Mouse (Mus musculus): ENCODE results near the gene Srp68. TPM values are rescaled to one million over a fixed set of nuclear protein-coding genes. Genes with fewer than 3 reads are reported as not detected.

The Srp68 gene
- polyA plus RNA-seq, 2 experiments, result 28.8 to 37.6 TPM

DNA sequence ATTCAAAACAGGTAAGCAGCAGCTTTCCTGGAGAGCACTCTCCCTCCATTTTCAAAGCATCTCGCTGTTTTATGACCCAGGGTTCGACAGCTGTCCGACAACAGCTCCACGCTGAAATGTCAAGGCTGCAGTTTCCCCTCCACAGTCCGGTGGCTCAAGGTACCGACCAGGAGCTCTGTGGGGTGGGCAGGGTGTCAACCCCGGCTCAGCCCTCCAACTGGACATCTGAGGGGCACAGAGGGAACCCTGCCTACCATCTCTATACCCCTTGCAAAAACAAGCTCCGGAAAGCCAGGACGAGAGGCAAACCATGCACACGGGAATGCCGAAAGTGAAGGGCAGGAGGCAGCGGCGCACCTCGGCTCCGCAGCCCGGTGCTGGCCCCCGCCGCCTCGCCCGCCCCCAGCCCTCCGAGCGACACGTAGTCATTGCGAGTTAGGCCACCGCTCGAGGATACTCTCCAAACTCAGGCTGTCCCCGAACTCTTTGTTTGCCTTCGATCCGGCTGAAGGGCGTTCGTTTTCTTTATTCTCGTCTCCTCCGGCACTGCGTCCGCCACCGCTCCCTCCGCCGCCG lies 460 bp downstream of the Srp68 start:
- Histone ChIP-seq H3K36me3 (replicated peaks; ENCODE audit: control insufficient read depth, insufficient read depth, low read depth) (peaks cover 19% of the 10 kb centered on the region), H3K4me3 (ENCODE audit: insufficient read depth in 1 of 2, low read depth in 2 of 2, low read length in 2 of 2) (peak overlapping the region; percentile 83 to 100), H3K27me3 (ENCODE audit: control insufficient read depth, insufficient read depth, low read length) (no peaks in the 10 kb centered on the region), H3K27ac (peak overlapping the region; percentile 16), H3K4me1 (replicated peaks; ENCODE audit: control insufficient read depth in 2 of 2, insufficient read depth in 2 of 2, low read length in 1 of 2) (peaks cover 2 to 11% of the 10 kb centered on the region in 2 experiments), H3K4me2 (ENCODE audit: low read depth) (peak overlapping the region; percentile 77), H3K9me3 (ENCODE audit: control insufficient read depth, low read length) (no peaks in the 10 kb centered on the region), H3K9ac (replicated peaks) (peak overlapping the region; percentile 96)
- peak; percentile 58 for ATAC-seq (ENCODE audit: insufficient read depth)
- no peak for DNase-seq (ENCODE audit: low read depth in 3 of 3, low spot score in 3 of 3)
- TF ChIP-seq EP300 (IDR thresholded peaks at IDR 0.05; ENCODE audit: low read depth) (no peak), CTCF (IDR thresholded peaks at IDR 0.05; ENCODE audit: low read depth) (no peak)
- under 1% methylated on average over 39 of the region's 39 CpGs for WGBS (ENCODE audit: insufficient replicate concordance)

DNA sequence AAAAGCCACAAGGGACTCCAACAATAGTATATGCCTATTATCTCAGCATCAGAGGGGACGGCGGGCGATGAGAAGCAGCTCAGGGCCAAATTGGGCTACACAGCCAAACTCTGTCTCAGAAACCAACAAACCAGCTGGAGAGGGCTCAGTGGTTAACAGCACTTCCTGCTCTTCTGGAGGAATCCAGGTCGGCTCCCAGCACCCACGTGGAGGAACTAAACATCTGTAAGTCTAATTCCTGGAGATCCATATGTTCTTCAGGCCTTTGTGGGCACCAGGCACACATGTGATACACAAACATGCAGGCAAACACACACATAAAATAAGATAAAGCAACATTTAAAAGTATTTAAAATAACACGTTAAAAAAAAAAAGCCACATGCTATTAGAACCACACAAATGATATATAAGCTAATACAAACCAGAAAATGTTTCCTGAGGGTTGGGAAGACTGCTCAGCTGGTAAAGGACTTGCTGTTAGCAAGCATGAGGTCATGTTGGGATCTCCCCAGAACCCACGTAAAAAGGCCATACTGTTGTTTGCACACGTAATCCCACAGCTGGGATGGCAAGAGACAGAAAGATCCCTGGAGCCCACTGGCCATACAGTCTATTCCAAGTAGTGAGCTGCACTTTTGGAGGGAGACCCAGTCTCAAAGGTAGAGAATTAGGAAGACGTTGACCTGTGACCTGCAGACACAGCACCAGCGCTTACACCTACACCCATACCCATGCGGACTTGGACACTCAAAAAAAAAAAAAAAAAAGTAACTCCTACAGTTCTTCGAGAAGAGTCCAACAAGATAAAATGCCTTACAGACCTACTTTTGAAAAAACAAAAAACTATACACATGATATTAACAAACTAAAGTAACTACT lies 1.2 kb downstream of the Srp68 start:
- H3K36me3 ChIP-seq (replicated peaks; ENCODE audit: control insufficient read depth, insufficient read depth, low read depth), result peaks cover 25% of the 10 kb centered on the region
- H3K9ac ChIP-seq (replicated peaks), result peak overlapping the region; percentile 96
- H3K9me3 ChIP-seq (ENCODE audit: control insufficient read depth, low read length), result no peaks in the 10 kb centered on the region
- TF ChIP-seq CTCF (IDR thresholded peaks at IDR 0.05; ENCODE audit: low read depth) (no peak), EP300 (IDR thresholded peaks at IDR 0.05; ENCODE audit: low read depth) (no peak)
- no peaks in the 10 kb centered on the region for H3K27me3 ChIP-seq (ENCODE audit: control insufficient read depth, insufficient read depth, low read length)
- peak overlapping the region; percentile 77 for H3K4me2 ChIP-seq (ENCODE audit: low read depth)
- WGBS (ENCODE audit: insufficient replicate concordance), result 19% methylated on average over 12 of the region's 12 CpGs
- no peak for ATAC-seq (ENCODE audit: insufficient read depth)
- no peak overlapping the region for H3K27ac ChIP-seq
- peaks cover 2 to 11% of the 10 kb centered on the region in 2 experiments for H3K4me1 ChIP-seq (replicated peaks; ENCODE audit: control insufficient read depth in 2 of 2, insufficient read depth in 2 of 2, low read length in 1 of 2)
- peak overlapping the region; percentile 83 to 100 for H3K4me3 ChIP-seq (ENCODE audit: insufficient read depth in 1 of 2, low read depth in 2 of 2, low read length in 2 of 2)
- DNase-seq (ENCODE audit: low read depth in 3 of 3, low spot score in 3 of 3), result no peak

DNA sequence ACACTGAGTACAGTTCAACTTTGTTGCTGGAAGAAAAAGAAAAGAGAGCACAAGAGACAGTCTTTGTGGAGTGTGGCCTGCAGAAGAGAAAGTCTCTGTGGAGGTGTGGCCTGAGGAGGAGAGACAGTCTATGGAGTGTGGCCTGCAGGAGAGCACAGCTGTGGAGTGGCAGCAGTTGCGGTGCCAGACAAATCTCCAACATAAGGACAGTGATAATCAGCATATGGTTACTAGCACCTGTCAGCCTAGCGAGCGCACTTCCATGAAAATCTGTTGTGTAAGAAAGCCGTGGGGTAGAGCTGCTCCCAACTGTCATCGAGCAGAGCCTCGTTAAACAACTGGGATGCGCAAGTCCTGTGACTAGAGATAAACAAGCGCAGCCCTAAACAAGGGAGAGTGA lies 4.5 kb downstream of the Srp68 start:
- Histone ChIP-seq H3K9ac (replicated peaks) (no peak overlapping the region), H3K4me2 (ENCODE audit: low read depth) (no peak overlapping the region), H3K9me3 (ENCODE audit: control insufficient read depth, low read length) (no peaks in the 10 kb centered on the region), H3K27me3 (ENCODE audit: control insufficient read depth, insufficient read depth, low read length) (no peaks in the 10 kb centered on the region), H3K4me1 (replicated peaks; ENCODE audit: control insufficient read depth in 2 of 2, insufficient read depth in 2 of 2, low read length in 1 of 2) (peaks cover under 1 to 15% of the 10 kb centered on the region in 2 experiments), H3K4me3 (ENCODE audit: insufficient read depth in 1 of 2, low read depth in 2 of 2, low read length in 2 of 2) (no peak overlapping the region), H3K27ac (no peak overlapping the region), H3K36me3 (replicated peaks; ENCODE audit: control insufficient read depth, insufficient read depth, low read depth) (peaks cover 47% of the 10 kb centered on the region)
- 83% methylated on average over 8 of the region's 8 CpGs for WGBS (ENCODE audit: insufficient replicate concordance)
- TF ChIP-seq CTCF (IDR thresholded peaks at IDR 0.05; ENCODE audit: low read depth), result no peak
- TF ChIP-seq EP300 (IDR thresholded peaks at IDR 0.05; ENCODE audit: low read depth), result no peak
- ATAC-seq (ENCODE audit: insufficient read depth) (no peak), DNase-seq (ENCODE audit: low read depth in 3 of 3, low spot score in 3 of 3) (no peak)

DNA sequence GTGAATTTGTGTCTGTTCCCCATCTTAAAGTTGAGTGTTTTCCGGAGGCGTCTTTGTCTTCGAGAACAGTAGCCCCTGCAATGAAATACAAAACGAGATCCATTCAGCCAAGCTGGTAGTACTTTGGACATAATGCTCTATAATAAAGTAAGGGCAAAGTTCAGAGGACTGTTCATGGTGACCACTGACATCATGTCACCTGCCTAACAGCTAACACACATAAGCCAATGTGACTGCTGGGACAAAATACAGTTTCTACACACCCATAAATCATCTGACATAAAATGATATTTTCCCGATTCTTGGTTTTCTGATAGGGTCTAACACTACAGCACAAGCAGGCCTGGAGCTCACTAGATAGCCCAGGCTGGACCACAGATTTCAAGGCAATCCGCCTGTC lies 5.7 kb downstream of the Srp68 start:
- no peak overlapping the region for H3K27ac ChIP-seq
- DNase-seq (ENCODE audit: low read depth in 3 of 3, low spot score in 3 of 3) (no peak), ATAC-seq (ENCODE audit: insufficient read depth) (no peak)
- H3K4me1 ChIP-seq (replicated peaks; ENCODE audit: control insufficient read depth in 2 of 2, insufficient read depth in 2 of 2, low read length in 1 of 2), result peaks cover 0 to 14% of the 10 kb centered on the region in 2 experiments; a peak in 3 of 4 replicates
- H3K27me3 ChIP-seq (ENCODE audit: control insufficient read depth, insufficient read depth, low read length), result no peaks in the 10 kb centered on the region
- no peaks in the 10 kb centered on the region for H3K9me3 ChIP-seq (ENCODE audit: control insufficient read depth, low read length)
- H3K4me3 ChIP-seq (ENCODE audit: insufficient read depth in 1 of 2, low read depth in 2 of 2, low read length in 2 of 2), result no peak overlapping the region
- no peak overlapping the region for H3K9ac ChIP-seq (replicated peaks)
- TF ChIP-seq CTCF (IDR thresholded peaks at IDR 0.05; ENCODE audit: low read depth), result no peak
- TF ChIP-seq EP300 (IDR thresholded peaks at IDR 0.05; ENCODE audit: low read depth), result no peak
- peaks cover 59% of the 10 kb centered on the region for H3K36me3 ChIP-seq (replicated peaks; ENCODE audit: control insufficient read depth, insufficient read depth, low read depth)
- WGBS (ENCODE audit: insufficient replicate concordance), result 79% methylated on average over 6 of the region's 6 CpGs
- H3K4me2 ChIP-seq (ENCODE audit: low read depth), result no peak overlapping the region

DNA sequence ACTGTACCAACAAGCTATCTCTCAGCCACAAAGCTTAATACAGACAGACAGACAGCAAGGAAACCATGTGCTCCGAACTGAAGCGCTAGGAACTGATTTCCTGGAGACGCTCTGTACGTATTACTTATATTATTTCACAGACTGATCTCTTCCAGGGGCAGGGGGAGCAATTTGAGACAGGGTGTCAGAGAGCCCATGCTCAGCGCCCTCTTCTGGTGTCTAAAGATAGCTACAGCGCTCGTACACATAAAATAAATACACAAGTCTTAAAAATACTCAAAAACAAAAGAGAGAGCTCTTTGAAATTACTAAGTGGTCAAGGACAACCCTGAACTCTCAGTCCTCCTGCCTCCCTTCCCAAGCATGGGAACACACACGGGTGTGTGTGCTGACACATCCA lies 6.4 kb downstream of the Srp68 start:
- Histone ChIP-seq H3K27me3 (ENCODE audit: control insufficient read depth, insufficient read depth, low read length) (no peaks in the 10 kb centered on the region), H3K9me3 (ENCODE audit: control insufficient read depth, low read length) (no peaks in the 10 kb centered on the region), H3K36me3 (replicated peaks; ENCODE audit: control insufficient read depth, insufficient read depth, low read depth) (peaks cover 66% of the 10 kb centered on the region), H3K27ac (no peak overlapping the region), H3K9ac (replicated peaks) (no peak overlapping the region), H3K4me3 (ENCODE audit: insufficient read depth in 1 of 2, low read depth in 2 of 2, low read length in 2 of 2) (no peak overlapping the region), H3K4me2 (ENCODE audit: low read depth) (no peak overlapping the region), H3K4me1 (replicated peaks; ENCODE audit: control insufficient read depth in 2 of 2, insufficient read depth in 2 of 2, low read length in 1 of 2) (peaks cover 0 to 10% of the 10 kb centered on the region in 2 experiments; a peak in 3 of 4 replicates)
- 0 out of 2 replicates have a peak, but pooled peaks have one; percentile 33 for TF ChIP-seq CTCF (IDR thresholded peaks at IDR 0.05; ENCODE audit: low read depth)
- TF ChIP-seq EP300 (IDR thresholded peaks at IDR 0.05; ENCODE audit: low read depth), result no peak
- ATAC-seq (ENCODE audit: insufficient read depth) (no peak), DNase-seq (ENCODE audit: low read depth in 3 of 3, low spot score in 3 of 3) (no peak)
- WGBS (ENCODE audit: insufficient replicate concordance), result 81% methylated on average over 8 of the region's 8 CpGs
